Comparison of ENCODE assay signal across 10 mouse cellular contexts in the genomic region with DNA sequence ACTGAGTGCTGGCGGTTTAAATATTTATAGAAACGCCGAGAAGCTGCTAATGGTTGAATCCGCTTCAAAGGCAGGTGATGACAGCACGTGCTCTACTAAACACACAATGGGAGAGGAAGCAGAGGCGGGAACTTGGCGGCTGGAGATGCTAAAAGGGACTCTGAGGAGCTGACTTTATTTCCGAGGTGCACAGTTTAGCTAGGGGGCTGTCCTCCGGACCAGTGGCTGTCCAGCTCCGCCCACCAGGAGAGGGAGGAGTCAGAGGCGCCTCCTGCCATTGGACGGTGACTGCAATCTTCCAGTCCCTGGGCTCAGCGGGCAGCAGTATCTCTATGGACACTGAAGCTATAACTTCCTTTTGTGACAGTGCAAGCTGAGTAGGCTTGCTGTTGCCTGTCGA.
A peak's percentile ranks its signal among the peaks of the same experiment; 100 is the strongest.
DNase-seq lines count a peak whose midpoint lies in the region; ATAC-seq and TF ChIP-seq lines count a peak whose summit lies in the region.
"Had no signal": no experiment of that assay in that cellular context is flagged by ENCODE, and none has a peak within 500 bp of the region (broad histone marks: within the 10 kb centered on the region; RNA-seq: fewer than 3 reads in every experiment).

No protein-coding gene starts in this region.

- 54% methylated on average over 14 of the region's 14 CpGs for WGBS in hindbrain, embryonic 11.5 days
- WGBS in hindbrain, postnatal 0 days = 49% methylated on average over 14 of the region's 14 CpGs
- 51% methylated on average over 14 of the region's 14 CpGs for WGBS in embryonic facial prominence, embryonic 10.5 days

- no peaks in the 10 kb centered on the region for H3K36me3 ChIP-seq in hindbrain, embryonic 11.5 days (ENCODE audit: control insufficient read depth, insufficient read depth, low read length)
- no peaks in the 10 kb centered on the region for H3K36me3 ChIP-seq in hindbrain, postnatal 0 days (ENCODE audit: insufficient read depth, low read length)
- H3K36me3 ChIP-seq in embryonic facial prominence, embryonic 10.5 days (replicated peaks) = no peaks in the 10 kb centered on the region
- H3K36me3 ChIP-seq: forebrain, embryonic 10.5 days had no signal

- no peak overlapping the region for H3K9ac ChIP-seq in hindbrain, embryonic 11.5 days (ENCODE audit: low read depth, low read length)
- H3K9ac ChIP-seq in hindbrain, postnatal 0 days (replicated peaks; ENCODE audit: low read length) = no peak overlapping the region

- DNase-seq in hindbrain, embryonic 11.5 days (ENCODE audit: low spot score) = peak; percentile 16
- no peak for DNase-seq in hindbrain, postnatal 0 days (ENCODE audit: low spot score)
- peak; percentile 52 for DNase-seq in lung, postnatal 10 days
- no peak for DNase-seq in lung, postnatal 14 days
- peak; percentile 34 for DNase-seq in embryonic facial prominence, embryonic 10.5 days (ENCODE audit: low spot score)
- DNase-seq in retina, postnatal 1 day = peak; percentile 54

- no peaks in the 10 kb centered on the region for H3K27me3 ChIP-seq in hindbrain, embryonic 11.5 days (ENCODE audit: control insufficient read depth, insufficient read depth, low read length)
- no peaks in the 10 kb centered on the region for H3K27me3 ChIP-seq in hindbrain, postnatal 0 days (ENCODE audit: insufficient read depth, low read length)
- 0 out of 2 replicates have a peak, but pooled peaks cover 4% of the 10 kb centered on the region for H3K27me3 ChIP-seq in embryonic facial prominence, embryonic 10.5 days (replicated peaks; ENCODE audit: low read depth, poor library complexity, severe bottlenecking)
- H3K27me3 ChIP-seq: CH12.LX had no signal

- no peak overlapping the region for H3K4me2 ChIP-seq in hindbrain, embryonic 11.5 days (replicated peaks; ENCODE audit: low read depth, low read length)
- H3K4me2 ChIP-seq in hindbrain, postnatal 0 days (ENCODE audit: low read depth, low read length) = no peak overlapping the region

- H3K9me3 ChIP-seq in hindbrain, embryonic 11.5 days (ENCODE audit: control insufficient read depth, low read length) = no peaks in the 10 kb centered on the region
- H3K9me3 ChIP-seq in hindbrain, postnatal 0 days (ENCODE audit: low read length) = no peaks in the 10 kb centered on the region
- no peaks in the 10 kb centered on the region for H3K9me3 ChIP-seq in embryonic facial prominence, embryonic 10.5 days
- H3K9me3 ChIP-seq: forebrain, embryonic 10.5 days had no signal

- H3K4me1 ChIP-seq in hindbrain, embryonic 11.5 days (replicated peaks; ENCODE audit: control insufficient read depth, insufficient read depth, low read length) = no peaks in the 10 kb centered on the region
- 0 out of 2 replicates have a peak, but pooled peaks cover 3% of the 10 kb centered on the region for H3K4me1 ChIP-seq in hindbrain, postnatal 0 days (ENCODE audit: insufficient read depth, low read length)
- H3K4me1 ChIP-seq in embryonic facial prominence, embryonic 10.5 days = no peaks in the 10 kb centered on the region

- H3K27ac ChIP-seq in hindbrain, embryonic 11.5 days (ENCODE audit: low read depth, low read length) = no peak overlapping the region
- no peak overlapping the region for H3K27ac ChIP-seq in hindbrain, postnatal 0 days
- no peak overlapping the region for H3K27ac ChIP-seq in embryonic facial prominence, embryonic 10.5 days (replicated peaks)
- H3K27ac ChIP-seq: forebrain, embryonic 10.5 days had no signal

- H3K4me3 ChIP-seq in hindbrain, embryonic 11.5 days (ENCODE audit: low read depth, low read length) = no peak overlapping the region
- H3K4me3 ChIP-seq in hindbrain, postnatal 0 days (ENCODE audit: low read length) = no peak overlapping the region
- H3K4me3 ChIP-seq in embryonic facial prominence, embryonic 10.5 days = no peak overlapping the region
- H3K4me3 ChIP-seq: forebrain, embryonic 10.5 days had no signal

- ATAC-seq in hindbrain, embryonic 11.5 days (ENCODE audit: low FRiP score) = no peak
- ATAC-seq in hindbrain, postnatal 0 days = no peak
- ATAC-seq in CD4-positive, CD25-positive, alpha-beta regulatory T cell, adult 4 months = no peak
- ATAC-seq in cerebellum, adult (ENCODE audit: insufficient number of reproducible peaks, low FRiP score, low TSS enrichment) = no peak

- TF ChIP-seq CTCF in hindbrain, postnatal 0 days (IDR thresholded peaks at IDR 0.05; ENCODE audit: low read depth) = no peak

Comparison
In these comparisons a context has a peak if more than half of its experiments do, and no peak if none do; other contexts are left out.
1. DNase-seq: peak in hindbrain, embryonic 11.5 days (single experiment), lung, postnatal 10 days (single experiment), embryonic facial prominence, embryonic 10.5 days (single experiment) and retina, postnatal 1 day (single experiment); none in hindbrain, postnatal 0 days (single experiment) and lung, postnatal 14 days (single experiment).